Mouse (Mus musculus) urinary bladder, postnatal 36 days (tissue): ENCODE measurements at regions not wholly inside any gene's neighbourhood (a gene's known extent, or its start where the extent isn't known, plus 50 kb on each side); places are given as distances from the start of the nearest gene placed in this dataset.

ENCODE experiments used
- DNase-seq, 2 experiments: peaks; one replicate each; pipeline ENCODE4 v3.0.0; 2022; ENCODE audit warnings: low spot score in 2 of 2, mixed read lengths in 1 of 2

GRCm38 (mm10) chr12:109881108-109881507 lies 281.0 kb upstream of the Rtl1 start:
- no peak for DNase-seq

GRCm38 (mm10) chr12:109891206-109891605 lies 291.1 kb upstream of the Rtl1 start:
- no peak for DNase-seq

GRCm38 (mm10) chr12:109892834-109893233 lies 292.7 kb upstream of the Rtl1 start:
- DNase-seq, result no peak

- no peak for DNase-seq
Measured at GRCm38 (mm10) chr12:109893657-109894056, 293.5 kb upstream of the Rtl1 start.

GRCm38 (mm10) chr12:109895389-109895788 lies 295.3 kb upstream of the Rtl1 start:
- DNase-seq, result no peak

GRCm38 (mm10) chr12:109896397-109896796 lies 296.3 kb upstream of the Rtl1 start:
- DNase-seq, result no peak

- no peak for DNase-seq
Measured at GRCm38 (mm10) chr12:109896906-109897305, 296.8 kb upstream of the Rtl1 start.

GRCm38 (mm10) chr12:109897861-109898385 lies 297.8 kb upstream of the Rtl1 start:
- no peak for DNase-seq

GRCm38 (mm10) chr12:109899420-109899819 lies 299.3 kb upstream of the Rtl1 start:
- no peak for DNase-seq

- no peak for DNase-seq
Measured at GRCm38 (mm10) chr12:109910966-109911495, 310.9 kb upstream of the Rtl1 start.

GRCm38 (mm10) chr12:109911506-109911905 lies 311.4 kb upstream of the Rtl1 start:
- no peak for DNase-seq

- no peak for DNase-seq
Measured at GRCm38 (mm10) chr12:109917761-109918160, 317.6 kb upstream of the Rtl1 start.

- DNase-seq, result no peak
Measured at GRCm38 (mm10) chr12:109918901-109919300, 318.8 kb upstream of the Rtl1 start.

GRCm38 (mm10) chr12:109922111-109922510 lies 322.0 kb upstream of the Rtl1 start:
- no peak for DNase-seq

GRCm38 (mm10) chr12:109925866-109926265 lies 325.7 kb upstream of the Rtl1 start:
- no peak for DNase-seq

- no peak for DNase-seq
Measured at GRCm38 (mm10) chr12:109926643-109927042, 326.5 kb upstream of the Rtl1 start.

GRCm38 (mm10) chr12:109946179-109946578 lies 332.7 kb upstream of the Dio3 start:
- DNase-seq, result no peak

GRCm38 (mm10) chr12:109946936-109947335 lies 331.9 kb upstream of the Dio3 start:
- no peak for DNase-seq

GRCm38 (mm10) chr12:109947886-109948433 lies 330.9 kb upstream of the Dio3 start:
- no peak for DNase-seq

GRCm38 (mm10) chr12:109948434-109948984 lies 330.4 kb upstream of the Dio3 start:
- no peak for DNase-seq

GRCm38 (mm10) chr12:109949231-109949965 lies 329.5 kb upstream of the Dio3 start:
- no peak for DNase-seq

GRCm38 (mm10) chr12:109950632-109951031 lies 328.2 kb upstream of the Dio3 start:
- no peak for DNase-seq

GRCm38 (mm10) chr12:109951473-109951872 lies 327.4 kb upstream of the Dio3 start:
- no peak for DNase-seq
